Mouse (Mus musculus) midbrain, embryonic 13.5 days (tissue): ENCODE measurements at regions not wholly inside any gene's neighbourhood (a gene's known extent, or its start where the extent isn't known, plus 50 kb on each side); places are given as distances from the start of the nearest gene placed in this dataset.

ENCODE experiments used
- ATAC-seq: fragments of 200-750 bp; cut with Nextera tagmentation; 2 replicates; pipeline ENCODE4 v1.8.0; 2017; ENCODE audit warnings: mild to moderate bottlenecking, moderate TSS enrichment, moderate library complexity
- H3K27ac ChIP-seq: fragments of 300-500 bp; sonication (generic); 2 replicates; pipeline ENCODE4 v1.5.1; 2015; ENCODE audit warnings: inconsistent platforms, mild to moderate bottlenecking, moderate library complexity
- H3K27me3 ChIP-seq: fragments of 300-500 bp; sonication (generic); 2 replicates; pipeline ENCODE4 v1.6.1; 2015; ENCODE audit warnings: mild to moderate bottlenecking, inconsistent platforms
- H3K36me3 ChIP-seq: fragments of 300-500 bp; sonication (generic); 2 replicates; pipeline ENCODE4 v1.6.1; 2015; ENCODE audit warnings: mild to moderate bottlenecking, inconsistent platforms
- H3K4me1 ChIP-seq: fragments of 300-500 bp; sonication (generic); replicated peaks from 2 replicates; pipeline ENCODE4 v1.6.1; 2015; ENCODE audit warnings: inconsistent platforms
- H3K4me2 ChIP-seq: fragments of 300-500 bp; sonication (generic); replicated peaks from 2 replicates; pipeline ENCODE4 v1.6.1; 2015; ENCODE audit warnings: moderate library complexity, mild to moderate bottlenecking, inconsistent platforms
- H3K4me3 ChIP-seq: fragments of 300-500 bp; sonication (generic); replicated peaks from 2 replicates; pipeline ENCODE4 v1.5.1; 2015; ENCODE audit warnings: mild to moderate bottlenecking, inconsistent platforms
- H3K9ac ChIP-seq: fragments of 300-500 bp; sonication (generic); replicated peaks from 2 replicates; pipeline ENCODE4 v1.6.1; 2015; ENCODE audit warnings: mild to moderate bottlenecking, inconsistent platforms
- H3K9me3 ChIP-seq: fragments of 300-500 bp; sonication (generic); 2 replicates; pipeline ENCODE4 v1.6.1; 2016; ENCODE audit warnings: mild to moderate bottlenecking, inconsistent platforms
- WGBS: fragments of 180-500 bp; shearing (Covaris S2); methylation state at CpG from one replicate; pipeline ENCODE4 v1.1.7; 2015; 5-methylcytosine and 5-hydroxymethylcytosine counted together

DNA sequence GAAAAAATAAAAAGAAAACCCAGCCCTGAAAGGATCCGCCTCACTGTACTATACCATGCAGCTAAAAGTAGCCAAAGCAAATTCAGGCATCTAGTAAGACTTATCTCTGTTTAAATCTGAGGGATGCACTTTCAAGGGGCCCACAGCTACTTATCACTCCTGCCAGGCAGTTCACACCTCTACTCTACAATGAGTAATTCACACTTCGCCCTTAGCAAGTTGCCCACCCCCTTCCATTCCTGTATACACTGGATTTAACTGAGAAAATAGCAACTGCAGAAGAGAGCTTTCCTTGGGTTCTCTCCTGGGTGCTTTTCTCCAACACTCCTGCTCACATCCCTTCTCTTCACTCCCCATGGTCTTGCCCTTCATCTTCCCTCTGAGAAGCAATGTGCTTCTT lies 142.4 kb upstream of the Mgat5 start:
- Histone ChIP-seq H3K36me3 (no peaks in the 10 kb centered on the region), H3K4me1 (no peaks in the 10 kb centered on the region), H3K4me2 (no peak overlapping the region), H3K9ac (no peak overlapping the region), H3K27ac (no peak overlapping the region), H3K9me3 (no peaks in the 10 kb centered on the region), H3K4me3 (no peak overlapping the region), H3K27me3 (no peaks in the 10 kb centered on the region)
- 93% methylated on average over 2 of the region's 2 CpGs for WGBS
- ATAC-seq: no peak

DNA sequence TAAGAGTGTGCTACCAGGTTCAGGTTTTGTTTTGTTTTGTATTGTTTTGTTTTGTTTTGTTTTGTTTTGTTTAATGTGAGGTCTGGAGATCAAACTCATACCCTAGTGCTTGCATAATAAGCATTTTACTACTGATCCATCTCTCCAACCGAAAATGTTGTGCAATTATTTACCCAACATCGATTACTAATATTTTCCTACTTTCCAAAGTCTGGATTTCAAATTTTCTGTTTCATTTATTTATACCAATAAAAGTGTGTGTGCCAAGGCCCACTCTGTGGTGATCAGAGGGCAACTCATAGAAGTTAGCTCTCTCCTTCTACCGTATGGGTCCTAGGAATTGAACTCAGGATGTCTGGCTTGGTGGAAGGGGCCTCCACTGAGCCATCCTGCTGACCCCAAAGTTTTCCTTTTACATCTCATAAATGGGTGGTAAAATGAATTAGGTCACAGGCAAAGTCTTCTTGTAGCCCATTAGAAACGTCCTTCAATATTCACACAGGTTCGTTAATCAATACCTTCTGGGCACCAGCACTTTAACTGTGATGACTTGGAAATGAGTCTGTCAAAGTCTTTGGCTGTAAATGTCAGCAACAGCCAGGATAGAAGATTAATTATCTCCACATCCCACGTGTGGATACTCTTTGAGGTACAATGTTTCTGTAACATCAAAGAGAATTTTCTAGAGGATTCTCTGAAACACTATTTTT lies 158.9 kb upstream of the Mgat5 start:
- no peak overlapping the region for H3K4me2 ChIP-seq
- H3K27me3 ChIP-seq: no peaks in the 10 kb centered on the region
- no peaks in the 10 kb centered on the region for H3K4me1 ChIP-seq
- H3K9ac ChIP-seq: no peak overlapping the region
- ATAC-seq: no peak
- H3K27ac ChIP-seq: no peak overlapping the region
- H3K9me3 ChIP-seq: no peaks in the 10 kb centered on the region
- WGBS: 85% methylated on average over 6 of the region's 6 CpGs
- no peak overlapping the region for H3K4me3 ChIP-seq
- no peaks in the 10 kb centered on the region for H3K36me3 ChIP-seq

DNA sequence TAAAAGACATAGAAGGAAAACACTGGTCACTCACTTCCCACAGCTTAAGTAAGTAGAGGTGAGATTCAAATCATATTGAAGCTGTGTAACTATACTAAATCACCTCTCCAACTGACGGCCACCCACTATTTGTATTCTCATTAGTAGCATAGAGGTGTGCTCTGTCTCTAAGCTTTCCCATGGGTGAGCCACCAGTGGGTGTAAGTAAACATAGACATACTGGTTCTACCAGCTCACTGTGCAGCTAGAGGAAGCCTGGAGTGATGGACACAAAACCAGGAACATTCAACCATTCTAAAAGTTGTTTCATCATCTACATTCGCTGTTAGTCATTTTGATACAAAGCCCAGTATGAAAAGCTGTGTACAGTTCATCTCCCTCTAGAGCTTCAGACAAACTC lies 170.1 kb upstream of the Mgat5 start:
- Histone ChIP-seq H3K4me3 (no peak overlapping the region), H3K36me3 (no peaks in the 10 kb centered on the region), H3K4me1 (no peaks in the 10 kb centered on the region), H3K9me3 (no peaks in the 10 kb centered on the region), H3K9ac (no peak overlapping the region), H3K27me3 (no peaks in the 10 kb centered on the region), H3K27ac (no peak overlapping the region), H3K4me2 (no peak overlapping the region)
- no peak for ATAC-seq
- 92% methylated on average over 2 of the region's 2 CpGs for whole genome bisulfite sequencing

DNA sequence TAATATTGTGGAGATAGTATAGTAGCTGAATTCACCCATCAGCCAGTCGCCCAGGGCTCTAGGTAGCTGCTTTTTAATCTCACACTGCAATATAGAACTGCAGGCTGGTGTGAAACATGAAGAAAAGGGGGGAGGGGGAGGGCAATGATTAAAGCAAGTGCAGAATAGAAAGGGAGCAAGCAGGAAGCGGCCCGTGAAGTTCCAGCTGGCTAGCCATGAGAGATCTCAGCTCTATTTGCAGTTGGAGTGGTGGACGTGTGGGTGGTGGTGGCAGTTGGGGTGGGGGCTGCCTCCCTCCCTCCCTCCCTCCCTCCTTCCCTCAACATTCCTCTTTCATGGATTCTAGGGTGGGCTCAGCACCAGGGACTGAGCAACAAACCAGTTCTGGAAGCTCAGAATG lies 173.3 kb upstream of the Mgat5 start:
- 0 out of 2 replicates have a peak, but pooled peaks have one; percentile 48 for ATAC-seq
- WGBS: 10% methylated on average over 4 of the region's 4 CpGs
- Histone ChIP-seq H3K9me3 (no peaks in the 10 kb centered on the region), H3K36me3 (no peaks in the 10 kb centered on the region), H3K9ac (no peak overlapping the region), H3K4me3 (no peak overlapping the region), H3K4me1 (no peaks in the 10 kb centered on the region), H3K4me2 (no peak overlapping the region), H3K27me3 (no peaks in the 10 kb centered on the region), H3K27ac (no peak overlapping the region)

DNA sequence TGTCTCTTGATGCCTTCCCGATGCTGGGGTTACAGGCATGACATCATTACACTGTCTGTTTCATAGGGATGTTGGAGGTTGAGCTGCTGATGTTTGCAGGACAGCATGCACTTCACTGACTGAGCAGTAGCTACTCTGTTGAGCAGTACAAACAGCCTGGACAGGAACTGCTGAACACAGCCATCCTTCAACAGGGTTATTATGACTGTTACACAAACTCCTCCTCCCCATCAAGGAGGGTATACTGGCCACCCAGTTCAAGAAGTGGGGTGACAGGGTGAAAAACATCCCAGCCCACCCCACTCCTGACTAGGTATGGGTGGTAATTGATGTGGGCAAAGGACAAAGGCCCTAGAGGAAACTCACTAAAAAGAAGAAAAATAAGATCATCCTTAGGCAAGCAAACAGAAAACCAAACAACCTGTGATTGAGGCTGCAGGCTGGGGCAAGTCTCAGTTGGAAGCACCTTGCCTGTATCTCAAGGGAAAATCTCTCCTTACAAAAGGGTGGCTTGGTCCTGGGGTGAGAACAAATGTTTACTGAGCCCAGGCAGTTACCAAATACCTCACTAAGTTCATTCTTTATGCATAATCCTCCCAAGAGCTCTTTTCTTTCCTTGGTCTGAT lies 175.8 kb upstream of the Mgat5 start:
- no peak for ATAC-seq
- Histone ChIP-seq H3K9me3 (no peaks in the 10 kb centered on the region), H3K4me1 (no peaks in the 10 kb centered on the region), H3K4me2 (no peak overlapping the region), H3K27me3 (no peaks in the 10 kb centered on the region), H3K9ac (no peak overlapping the region), H3K27ac (no peak overlapping the region), H3K4me3 (no peak overlapping the region), H3K36me3 (no peaks in the 10 kb centered on the region)
- 80% methylated on average over 1 of the region's 1 CpGs for WGBS

DNA sequence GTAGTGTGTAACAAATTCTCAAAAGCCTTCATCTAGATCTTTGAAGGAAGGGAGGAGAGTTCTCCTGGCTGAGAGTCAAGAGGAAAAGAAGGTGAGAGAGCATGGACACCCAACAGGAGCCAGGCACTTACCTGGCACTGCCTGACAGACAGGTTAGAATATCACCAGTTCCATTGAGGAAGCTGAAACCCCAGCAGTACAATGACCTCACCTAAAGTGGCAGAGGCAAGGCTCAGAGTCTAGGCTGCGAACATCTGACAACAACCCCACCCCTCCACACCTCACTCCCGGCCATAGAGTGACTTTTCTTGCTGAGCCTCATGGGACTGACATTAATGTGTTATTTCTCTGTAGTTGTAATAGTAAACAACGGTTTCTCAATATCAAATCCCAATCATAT lies 181.7 kb upstream of the Mgat5 start:
- Histone ChIP-seq H3K4me1 (no peaks in the 10 kb centered on the region), H3K27ac (no peak overlapping the region), H3K27me3 (no peaks in the 10 kb centered on the region), H3K4me2 (no peak overlapping the region), H3K9ac (no peak overlapping the region), H3K4me3 (no peak overlapping the region), H3K36me3 (no peaks in the 10 kb centered on the region), H3K9me3 (no peaks in the 10 kb centered on the region)
- no peak for ATAC-seq
- 90% methylated on average over 3 of the region's 3 CpGs for WGBS

DNA sequence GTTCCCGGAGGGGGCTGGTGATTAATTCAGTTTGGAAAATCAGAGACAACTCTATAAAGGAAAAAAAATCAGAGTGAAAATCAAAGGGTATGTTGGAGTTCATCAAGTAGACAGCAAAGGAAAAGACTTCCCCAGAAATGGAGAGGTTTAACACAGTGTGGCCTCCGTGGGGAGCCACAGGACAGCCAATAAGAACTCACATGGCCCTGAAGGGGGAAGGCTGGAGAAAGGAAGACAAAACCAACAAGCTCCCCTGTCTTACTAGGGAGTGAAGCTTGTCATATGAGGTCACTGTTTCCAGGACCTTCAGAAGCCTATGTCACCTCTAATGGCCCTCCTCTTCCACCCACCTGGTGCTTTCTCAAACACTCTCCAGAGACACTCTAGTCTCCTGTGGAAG lies 187.1 kb upstream of the Nckap5 start:
- H3K27ac ChIP-seq: no peak overlapping the region
- no peaks in the 10 kb centered on the region for H3K36me3 ChIP-seq
- no peak overlapping the region for H3K4me3 ChIP-seq
- H3K9me3 ChIP-seq: no peaks in the 10 kb centered on the region
- ATAC-seq: no peak
- WGBS: 72% methylated on average over 2 of the region's 2 CpGs
- no peaks in the 10 kb centered on the region for H3K27me3 ChIP-seq
- no peak overlapping the region for H3K4me2 ChIP-seq
- peaks cover 17% of the 10 kb centered on the region for H3K4me1 ChIP-seq
- no peak overlapping the region for H3K9ac ChIP-seq

DNA sequence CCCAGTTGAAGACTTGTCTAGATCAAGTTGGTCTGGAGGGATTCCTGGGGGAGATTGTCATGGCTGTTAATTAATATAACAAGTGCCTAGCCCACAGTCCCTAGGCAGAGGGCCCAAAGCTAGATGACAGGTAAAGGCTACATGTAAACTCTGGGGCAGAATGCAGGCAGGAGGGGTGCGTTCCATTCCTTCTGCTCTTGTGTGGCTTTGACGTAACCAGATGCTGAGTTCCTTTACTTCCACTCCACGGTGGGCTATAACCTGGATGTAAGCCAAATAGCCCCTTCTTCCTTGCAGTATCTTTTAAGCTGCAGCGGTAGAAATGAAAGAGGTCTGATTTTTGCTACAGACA lies 185.3 kb upstream of the Nckap5 start:
- H3K4me3 ChIP-seq: no peak overlapping the region
- no peak overlapping the region for H3K4me2 ChIP-seq
- H3K27ac ChIP-seq: peak overlapping the region; percentile 70
- no peaks in the 10 kb centered on the region for H3K27me3 ChIP-seq
- no peak overlapping the region for H3K9ac ChIP-seq
- 63% methylated on average over 4 of the region's 4 CpGs for WGBS
- no peaks in the 10 kb centered on the region for H3K36me3 ChIP-seq
- H3K9me3 ChIP-seq: no peaks in the 10 kb centered on the region
- peaks cover 17% of the 10 kb centered on the region for H3K4me1 ChIP-seq
- ATAC-seq: 0 out of 2 replicates have a peak, but pooled peaks have one; percentile 21

DNA sequence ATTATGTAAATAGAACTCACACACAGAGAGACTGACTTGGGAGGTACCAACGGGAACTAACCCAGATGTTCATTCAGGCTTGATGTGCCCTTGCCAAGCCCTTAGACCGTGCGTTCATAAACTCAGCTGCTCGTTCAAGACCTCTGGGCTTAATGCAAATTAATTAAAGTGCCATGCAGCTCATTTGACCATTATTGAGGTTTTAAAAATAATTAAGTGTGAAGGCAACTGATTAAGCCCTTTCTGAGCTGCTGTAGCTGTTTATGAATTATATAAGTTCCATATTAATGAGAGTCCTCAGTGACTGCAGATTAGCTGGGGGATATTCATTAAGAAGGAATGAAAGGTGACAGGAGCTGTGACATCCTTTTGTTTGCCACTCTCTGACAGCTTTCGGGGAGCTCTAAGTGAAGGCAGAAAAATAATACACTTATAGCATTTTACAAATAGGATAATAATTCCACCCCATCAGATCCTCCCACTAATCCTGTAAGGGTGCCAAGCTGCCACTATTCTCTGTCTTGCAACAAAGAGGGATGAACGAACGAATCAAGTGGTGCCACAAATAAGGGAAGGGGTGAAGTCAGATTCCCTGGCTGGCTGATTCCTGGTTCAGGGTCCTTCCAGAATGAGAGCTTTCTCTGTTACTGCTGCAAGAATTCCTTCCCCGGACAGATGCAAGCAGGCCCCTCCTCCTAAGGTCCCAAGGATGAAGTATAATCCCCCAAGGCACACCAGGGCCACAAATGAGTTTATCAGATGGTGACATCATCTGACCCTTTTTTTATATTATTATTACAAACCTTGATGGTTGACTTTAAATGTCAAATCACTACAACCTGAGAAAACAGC lies 184.7 kb upstream of the Nckap5 start:
- H3K4me2 ChIP-seq: no peak overlapping the region

DNA sequence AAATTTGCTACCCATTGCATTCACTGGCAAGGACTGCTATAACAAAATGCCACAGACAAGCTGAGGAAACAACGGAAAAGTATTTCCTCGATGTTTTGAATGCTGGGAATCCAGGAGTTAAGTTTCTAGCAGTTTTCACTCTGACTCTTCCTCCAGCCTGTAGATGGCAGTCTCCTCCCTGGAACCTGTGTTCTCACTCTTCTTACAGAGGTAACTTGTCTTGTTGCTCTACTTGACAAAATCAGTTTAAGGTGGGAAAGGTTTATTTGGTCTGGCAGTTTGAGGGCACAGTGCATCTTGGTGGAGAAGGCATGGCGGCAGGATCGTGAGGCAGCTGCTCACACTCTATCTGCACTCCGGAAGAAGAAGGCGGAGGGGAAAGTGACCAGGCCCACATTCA lies 181.3 kb upstream of the Nckap5 start:
- WGBS: 73% methylated on average over 6 of the region's 6 CpGs
- Histone ChIP-seq H3K36me3 (no peaks in the 10 kb centered on the region), H3K4me2 (no peak overlapping the region), H3K9me3 (no peaks in the 10 kb centered on the region), H3K27ac (no peak overlapping the region), H3K9ac (no peak overlapping the region), H3K27me3 (no peaks in the 10 kb centered on the region), H3K4me3 (no peak overlapping the region), H3K4me1 (peaks cover 17% of the 10 kb centered on the region)
- ATAC-seq: no peak

More for the DNA sequence above, 184.7 kb upstream of the Nckap5 start:
- WGBS: 10% methylated on average over 8 of the region's 8 CpGs
- Histone ChIP-seq H3K4me3 (no peak overlapping the region), H3K36me3 (no peaks in the 10 kb centered on the region), H3K27me3 (no peaks in the 10 kb centered on the region), H3K9ac (no peak overlapping the region), H3K9me3 (no peaks in the 10 kb centered on the region), H3K4me1 (peaks cover 17% of the 10 kb centered on the region), H3K27ac (peak overlapping the region; percentile 70)
- peak; percentile 89 for ATAC-seq

DNA sequence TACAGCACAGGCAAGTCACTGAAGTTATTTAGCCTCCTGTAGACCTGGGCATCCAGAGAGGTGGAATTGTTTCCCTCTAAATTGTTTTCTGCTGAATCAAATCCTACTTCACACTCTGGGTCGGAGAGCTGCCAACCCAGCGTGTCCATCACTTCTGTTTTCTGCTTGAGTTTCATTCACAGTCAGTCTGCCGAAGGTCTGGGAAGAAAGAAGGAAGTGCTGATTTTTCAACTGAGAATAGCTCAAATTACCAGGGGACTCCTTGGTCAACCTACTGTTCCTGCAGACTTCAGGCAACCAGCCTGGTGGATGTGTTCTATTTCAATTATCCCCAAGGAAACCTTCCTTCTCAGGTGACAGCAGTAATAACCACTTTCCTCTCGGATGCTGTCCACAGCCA lies 179.1 kb upstream of the Nckap5 start:
- Histone ChIP-seq H3K36me3 (no peaks in the 10 kb centered on the region), H3K4me1 (peaks cover 5% of the 10 kb centered on the region; the same call in 1 of the 2 replicates), H3K27me3 (no peaks in the 10 kb centered on the region), H3K27ac (no peak overlapping the region), H3K9ac (no peak overlapping the region), H3K4me2 (no peak overlapping the region), H3K4me3 (no peak overlapping the region), H3K9me3 (no peaks in the 10 kb centered on the region)
- ATAC-seq: no peak
- 83% methylated on average over 4 of the region's 4 CpGs for WGBS

DNA sequence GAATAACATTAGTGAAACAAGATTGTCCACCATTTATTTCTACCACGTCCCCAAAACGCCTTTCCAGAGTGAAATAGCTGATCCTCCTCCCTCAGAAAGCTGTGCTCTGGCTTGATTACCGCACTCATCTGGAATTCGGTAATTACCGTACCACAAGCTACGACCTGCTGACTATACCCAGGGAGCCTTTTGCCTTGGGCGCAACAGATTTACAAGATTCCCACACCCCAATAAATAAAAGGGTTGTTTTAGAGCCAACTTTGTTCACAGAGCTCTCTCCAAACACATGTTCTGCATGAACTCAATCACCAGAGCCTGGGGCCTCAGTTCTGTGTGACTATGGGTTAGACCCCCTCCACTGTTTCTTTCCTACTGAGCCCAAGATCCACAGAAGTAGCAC lies 171.1 kb upstream of the Nckap5 start:
- Histone ChIP-seq H3K27me3 (no peaks in the 10 kb centered on the region), H3K9me3 (no peaks in the 10 kb centered on the region), H3K9ac (no peak overlapping the region), H3K36me3 (no peaks in the 10 kb centered on the region), H3K27ac (no peak overlapping the region), H3K4me2 (no peak overlapping the region), H3K4me1 (no peaks in the 10 kb centered on the region), H3K4me3 (no peak overlapping the region)
- no peak for ATAC-seq
- 81% methylated on average over 7 of the region's 7 CpGs for WGBS
